Mouse (Mus musculus): ENCODE measurements around the gene A2m.

The A2m gene

DNA sequence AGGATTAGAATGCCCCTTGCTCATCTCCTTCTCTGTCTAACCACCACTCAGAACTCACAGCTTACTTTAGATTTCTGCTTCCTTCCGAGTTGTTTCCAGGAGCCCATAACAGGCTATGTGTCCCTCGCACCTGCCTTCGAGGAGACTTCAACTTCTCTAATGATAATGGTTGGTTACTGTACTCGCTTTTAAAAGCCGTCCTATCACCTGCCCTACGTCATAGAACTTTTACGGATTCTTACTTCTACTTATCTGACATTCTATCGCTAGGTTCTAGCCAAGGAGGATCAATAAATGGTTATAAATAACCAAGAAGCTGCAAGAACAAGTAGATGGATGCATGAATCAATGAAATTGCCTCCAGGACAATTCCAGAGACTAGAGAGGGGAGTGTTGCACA is at the start of gene A2m:
Gene A2m, plus strand, starts transcription at position 301 of the 400 bp plus-strand sequence.
- DNase-seq: no peak

DNA sequence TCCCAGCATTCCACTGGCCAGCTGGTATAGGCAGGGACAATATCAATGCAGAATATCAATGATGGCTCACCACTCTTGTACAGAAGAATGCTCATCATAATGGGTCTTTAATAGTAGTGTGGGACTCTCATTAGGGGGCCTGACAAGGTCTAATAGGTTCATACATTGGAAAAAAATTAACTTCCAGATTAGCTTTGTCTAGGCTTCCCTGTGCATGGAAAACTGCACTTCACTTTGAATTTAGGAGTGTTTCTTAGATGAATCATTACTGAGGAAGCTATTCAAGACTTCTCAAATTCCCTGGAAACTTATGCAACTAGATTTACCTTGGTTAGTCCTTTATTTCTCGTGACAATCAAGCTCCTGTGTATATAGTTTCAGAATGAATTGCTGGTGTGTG is 45.0 kb upstream of the A2m start:
- no peak for DNase-seq

DNA sequence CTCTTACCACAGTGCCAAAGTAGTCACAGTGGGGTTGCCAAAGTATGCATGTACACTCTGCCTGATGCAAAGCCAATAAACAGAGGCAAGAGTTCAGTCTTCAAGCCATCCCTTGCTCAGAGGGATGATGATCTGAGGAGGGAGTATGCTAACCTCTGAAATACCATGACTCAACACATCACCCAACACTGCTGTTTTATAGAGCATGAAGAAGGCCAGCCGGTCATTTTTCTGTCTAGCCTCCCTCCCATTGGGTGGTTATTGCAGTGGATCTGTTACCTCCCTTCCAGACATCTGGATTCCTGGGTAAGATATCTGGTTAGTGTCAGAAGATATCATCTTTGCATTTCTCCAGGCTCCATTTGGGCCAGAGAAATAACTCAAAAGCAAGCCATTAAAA is 34.2 kb upstream of the A2m start:
- DNase-seq: no peak

DNA sequence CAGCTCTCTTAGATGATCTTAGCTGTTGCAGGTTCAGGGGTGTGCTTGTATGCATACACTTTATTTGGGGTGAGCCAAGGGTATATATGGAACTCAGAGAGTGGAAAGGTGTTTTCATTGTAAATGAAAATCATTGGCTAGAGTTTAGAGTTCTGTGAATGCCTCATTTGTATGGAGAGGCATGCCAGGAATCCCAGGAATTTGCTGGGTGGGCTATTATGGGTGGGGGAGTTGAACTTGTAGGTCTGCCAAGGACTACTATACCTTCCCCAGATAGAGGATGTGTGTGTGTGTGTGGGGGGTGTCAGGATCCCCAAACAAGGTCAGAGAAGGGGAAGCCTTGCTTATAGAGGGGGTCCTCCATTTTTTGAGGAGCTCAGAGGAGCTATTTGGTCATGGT is 27.3 kb upstream of the A2m start:
- no peak for DNase-seq

DNA sequence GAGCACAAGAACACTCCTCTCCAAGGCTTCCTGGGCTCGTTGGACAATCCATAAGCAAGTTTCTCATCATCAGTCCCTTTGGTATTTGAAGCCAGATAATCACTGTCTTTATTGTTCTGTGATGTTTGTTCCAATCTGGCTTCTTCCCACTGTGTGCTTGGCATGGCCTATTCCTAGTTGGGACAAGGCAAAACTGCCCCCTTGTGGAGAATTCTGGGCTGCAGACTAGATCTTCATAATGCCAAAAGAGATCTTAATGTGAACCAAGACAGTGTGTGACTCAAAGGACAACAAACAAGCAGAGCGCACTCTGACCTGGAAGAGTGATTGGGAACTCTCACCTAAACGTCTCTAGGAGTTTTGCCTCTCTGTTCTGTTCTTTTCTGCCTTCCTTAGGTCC is 23.4 kb upstream of the A2m start:
- no peak for DNase-seq

DNA sequence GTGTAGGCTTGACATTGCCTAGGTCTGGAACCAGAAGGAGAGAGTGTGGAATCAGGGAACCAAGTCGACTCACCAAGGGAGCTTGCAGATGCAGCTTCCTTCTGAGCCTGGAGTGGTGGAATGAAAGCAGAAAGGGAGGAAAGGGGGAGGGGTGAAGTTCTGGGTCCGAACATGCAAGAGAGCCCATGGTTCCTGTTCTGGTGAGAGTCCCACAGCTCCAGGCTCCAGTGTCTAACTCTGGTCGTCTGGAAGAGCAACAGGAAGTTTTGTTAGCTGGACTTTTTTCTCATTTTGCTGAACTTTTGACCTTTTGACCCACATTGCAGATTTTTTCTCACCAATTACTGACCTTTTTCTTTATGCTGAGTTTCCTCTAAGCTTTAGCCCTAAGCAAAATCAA is 17.7 kb upstream of the A2m start:
- DNase-seq: no peak

DNA sequence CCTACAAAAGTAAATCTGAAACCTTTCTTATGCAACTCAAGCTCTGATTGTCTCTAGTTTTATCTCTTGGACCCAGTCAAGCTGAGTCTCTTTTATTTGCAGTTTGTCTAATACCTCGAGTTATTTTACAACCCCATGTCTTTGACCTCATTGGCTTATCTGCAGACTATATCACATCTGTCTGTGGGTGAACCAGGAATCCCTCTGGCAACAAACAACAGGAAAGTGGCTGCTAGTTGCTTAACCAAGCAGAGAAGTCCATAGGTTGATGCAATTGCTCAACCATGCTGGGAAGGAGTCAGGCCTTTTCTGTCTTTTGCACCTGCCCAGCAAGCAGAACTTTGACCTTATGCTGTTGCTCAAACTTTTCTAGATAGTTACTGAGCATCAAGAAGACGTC is 12.7 kb upstream of the A2m start:
- DNase-seq: no peak

DNA sequence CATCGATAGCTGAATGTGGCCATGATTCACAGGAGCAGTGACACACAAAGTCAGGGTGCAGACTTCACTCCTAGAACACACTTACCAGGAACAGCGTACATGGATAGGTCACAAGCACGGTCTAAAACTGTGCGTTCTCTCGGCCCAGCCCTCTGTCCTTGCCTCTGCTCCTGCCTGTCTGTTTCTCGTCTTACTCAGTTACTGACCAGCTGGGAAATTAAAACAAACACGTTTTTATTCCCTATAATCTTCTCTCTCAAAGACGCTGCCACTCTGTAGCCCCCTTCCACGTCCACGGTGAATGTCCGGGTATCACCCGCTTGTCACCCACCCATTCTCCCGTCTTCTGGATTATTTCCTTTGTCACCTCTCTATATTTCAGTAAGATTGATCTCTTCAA is 656 bp upstream of the A2m start:
- DNase-seq: no peak

DNA sequence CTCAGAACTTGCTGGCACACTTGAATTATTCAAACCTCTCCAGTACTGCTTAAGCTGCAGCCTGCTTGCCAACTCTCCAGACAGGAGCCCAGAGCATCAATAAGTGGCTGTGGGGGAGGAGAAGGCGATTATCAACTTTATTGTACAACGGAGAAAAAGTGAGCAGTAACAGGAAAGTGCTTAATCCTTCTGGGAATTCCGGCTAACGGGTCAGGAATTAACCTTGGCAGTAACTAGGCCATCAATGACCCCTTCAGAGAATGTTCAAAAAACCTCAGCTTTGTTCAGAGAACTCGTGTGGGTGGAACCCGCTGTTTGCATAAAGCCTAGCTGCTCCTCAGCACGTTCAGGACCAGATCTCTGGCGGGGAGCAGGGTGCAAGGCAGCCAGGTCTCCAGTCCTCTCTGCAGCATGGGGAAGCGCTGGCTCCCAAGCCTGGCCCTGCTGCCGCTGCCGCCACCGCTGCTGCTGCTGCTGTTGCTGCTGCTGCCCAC is 749 bp downstream of the A2m start:
- no peak for DNase-seq

DNA sequence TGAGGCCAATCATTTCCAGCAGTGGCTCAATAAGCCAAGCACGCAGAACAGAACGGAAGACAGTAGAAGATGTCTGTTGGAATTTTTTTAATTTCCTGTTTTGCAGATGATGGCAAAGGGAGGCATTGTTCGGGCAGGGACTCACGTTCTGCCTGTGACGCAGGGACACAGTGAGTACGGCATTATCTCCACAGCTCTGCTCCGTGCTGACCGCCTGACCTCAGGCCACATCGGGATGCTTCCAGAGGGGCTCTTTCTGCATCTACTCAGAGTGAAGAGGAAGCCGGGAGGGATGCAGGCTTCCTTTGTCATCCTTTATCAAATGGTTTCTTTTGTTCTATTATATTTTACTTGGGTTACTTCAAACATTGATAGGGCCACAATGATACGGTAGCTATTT is 13.3 kb downstream of the A2m start:
- DNase-seq: no peak
